Mouse (Mus musculus) layer of hippocampus, adult 8-10 months (tissue): ENCODE measurements around the gene Lsamp. TPM values are rescaled to one million over a fixed set of nuclear protein-coding genes. Genes with fewer than 3 reads are reported as not detected.

ENCODE experiments used
- DNase-seq, 2 experiments: peaks; one replicate each; pipeline ENCODE4 v3.0.0; 2022; ENCODE audit warnings: low spot score in 2 of 2
- total RNA-seq, 4 experiments: library from RNA; stranded (reverse); gene quantifications; 2 replicates each; pipeline ENCODE4 v1.2.4; 2022

Gene Lsamp
- total RNA-seq, 4 experiments from 2014 or later = 386 to 433 (median 409) TPM

DNA sequence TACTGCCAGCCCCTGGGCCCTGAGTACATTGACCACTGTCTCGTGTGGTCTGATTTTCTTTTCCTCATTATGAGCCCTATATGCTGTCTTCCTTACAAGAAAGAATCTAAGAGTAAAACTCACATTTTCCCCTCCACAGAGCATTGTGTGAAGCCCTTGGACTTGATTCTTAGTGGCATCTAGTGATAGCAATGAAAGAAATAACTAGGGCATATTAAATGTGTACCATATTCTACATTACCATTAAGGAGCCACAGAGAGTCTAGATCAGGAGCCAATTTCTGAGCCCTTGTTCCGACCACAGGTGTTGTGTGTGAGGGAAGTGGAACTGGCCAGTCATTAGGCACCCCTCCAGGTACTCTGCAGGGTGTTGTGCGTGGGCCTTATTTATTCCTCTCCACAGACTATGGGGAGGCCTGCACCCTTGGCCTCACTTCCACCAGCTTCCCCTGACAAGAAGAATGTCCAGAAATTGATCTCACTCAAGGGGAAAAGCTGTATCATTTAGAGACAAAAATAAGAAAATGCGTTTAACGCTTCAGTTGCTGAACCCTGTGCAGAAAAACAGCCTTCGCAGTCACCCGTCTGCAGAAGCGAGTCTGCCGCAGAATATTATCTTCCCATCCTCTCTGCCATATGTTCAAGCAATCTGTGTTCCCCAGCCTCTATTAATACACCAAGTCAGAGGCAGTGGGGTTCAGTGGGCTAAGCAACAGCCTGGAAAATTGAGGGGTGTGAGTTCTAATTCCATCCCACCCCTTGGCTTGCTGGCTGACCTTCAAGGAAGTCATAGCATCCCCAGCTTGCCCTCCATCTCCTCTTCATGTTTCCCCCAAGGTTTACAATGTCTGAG is 2032.9 kb downstream of the Lsamp start:
- peak; percentile 48 to 54 for DNase-seq

GRCm38 (mm10) chr16:42022566-42022965 is 2038.4 kb downstream of the Lsamp start:
- DNase-seq = no peak

DNA sequence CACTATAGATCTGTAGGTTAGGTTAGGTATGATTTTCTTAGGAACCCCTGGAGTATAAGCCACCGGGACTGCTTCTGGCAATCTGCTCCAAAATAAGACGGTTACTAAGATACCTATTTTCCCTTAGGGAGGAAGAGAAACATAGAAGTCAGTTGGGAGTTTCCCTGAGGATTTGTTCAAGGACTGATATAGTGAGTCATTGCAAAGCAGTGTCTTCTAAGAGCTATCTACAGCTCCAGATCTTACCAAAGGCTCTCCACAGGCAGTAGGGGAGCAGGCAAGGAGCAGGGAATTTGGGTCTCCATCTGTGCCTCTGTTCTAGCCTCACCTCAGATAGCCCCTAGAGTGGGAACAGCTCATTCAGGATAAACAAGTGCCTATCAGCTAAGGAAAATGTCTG is 2047.9 kb downstream of the Lsamp start:
- DNase-seq = no peak

DNA sequence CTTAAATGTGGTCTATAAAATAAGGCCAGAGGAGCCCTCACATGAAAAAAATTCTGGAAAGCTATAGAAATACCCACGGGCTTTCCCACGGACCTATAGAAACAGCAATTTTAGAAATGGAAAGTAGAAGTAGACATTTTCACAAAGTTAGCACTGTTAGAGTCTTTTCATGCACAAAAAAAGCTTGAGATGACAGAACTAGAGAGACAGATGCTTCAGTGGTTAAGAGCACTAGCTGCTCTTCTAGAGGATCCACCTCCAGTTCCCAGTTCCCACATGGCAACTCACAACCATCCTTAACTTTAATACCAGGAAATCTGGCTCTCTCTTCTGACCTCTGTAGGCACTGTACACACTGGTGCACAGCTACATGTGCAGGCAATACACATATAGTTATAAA is 2049.3 kb downstream of the Lsamp start:
- DNase-seq = no peak

DNA sequence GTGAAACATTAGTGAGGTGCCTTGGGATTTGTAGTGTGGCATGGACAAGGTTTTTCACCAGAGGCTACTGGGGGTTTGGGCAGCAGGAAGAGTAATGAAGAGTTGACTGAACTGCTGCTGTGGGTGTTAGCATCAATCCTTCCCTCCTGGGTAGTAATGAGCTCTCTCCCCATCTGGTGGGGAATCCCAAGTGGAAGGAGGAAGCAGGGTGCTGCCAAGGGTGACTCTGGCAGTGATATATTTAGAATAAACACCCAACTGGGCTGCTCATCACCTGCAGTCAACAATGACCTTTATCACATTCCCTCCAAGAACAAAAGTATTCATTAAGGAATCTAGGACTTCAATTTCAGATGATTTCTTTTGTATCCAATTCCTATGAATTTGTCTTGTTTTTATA is 2064.0 kb downstream of the Lsamp start:
- DNase-seq = no peak

GRCm38 (mm10) chr16:42059927-42060326 is 2075.8 kb downstream of the Lsamp start:
- no peak for DNase-seq

DNA sequence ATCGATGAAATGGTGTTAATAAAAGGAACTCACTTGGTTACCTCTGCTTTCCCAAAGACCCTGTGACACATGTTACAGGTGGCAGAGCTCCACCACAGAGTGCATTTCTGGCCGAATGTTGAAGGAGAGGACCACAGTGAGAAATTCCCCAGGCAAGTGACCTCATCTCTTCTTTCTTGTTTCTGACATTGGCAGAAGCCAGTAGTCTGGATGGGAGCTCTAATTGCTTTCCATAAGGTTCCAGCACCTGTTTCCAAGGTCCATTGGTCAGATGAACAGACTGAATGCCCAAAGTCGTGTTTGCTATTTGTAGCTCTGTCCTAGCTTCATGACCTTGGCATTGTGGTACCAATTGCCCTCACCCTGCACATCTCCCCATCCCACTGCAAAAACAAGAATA is 2090.2 kb downstream of the Lsamp start:
- DNase-seq = no peak

DNA sequence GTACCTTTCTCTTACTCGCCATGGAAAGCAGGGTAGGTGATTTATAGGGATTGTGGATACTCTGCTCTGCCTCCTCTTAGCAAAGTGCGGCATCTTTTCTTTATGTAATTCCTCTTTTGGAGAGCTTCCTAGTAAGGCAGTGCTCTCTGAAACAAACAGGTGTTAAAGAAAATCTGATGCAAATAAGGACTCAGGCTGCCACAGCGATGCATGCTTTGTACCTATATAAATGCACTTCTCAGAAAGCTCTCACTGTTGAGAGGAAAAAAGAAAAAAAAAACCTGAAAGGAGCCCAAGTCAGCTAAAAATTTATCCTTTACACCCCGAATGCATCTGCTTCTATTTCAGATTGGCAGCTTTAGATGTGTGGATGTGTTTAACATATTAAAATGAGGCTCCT is 2095.4 kb downstream of the Lsamp start:
- DNase-seq = no peak

GRCm38 (mm10) chr16:42081611-42082010 is 2097.4 kb downstream of the Lsamp start:
- no peak for DNase-seq

- no peak for DNase-seq
Observed at GRCm38 (mm10) chr16:42097510-42097909, 2113.3 kb downstream of the Lsamp start.

- no peak for DNase-seq
Observed at GRCm38 (mm10) chr16:42102186-42102585, 2118.0 kb downstream of the Lsamp start.

GRCm38 (mm10) chr16:42102635-42103034 is 2118.5 kb downstream of the Lsamp start:
- peak; percentile 19 to 29 for DNase-seq

- no peak for DNase-seq
Observed at GRCm38 (mm10) chr16:42112251-42112650, 2128.1 kb downstream of the Lsamp start.

GRCm38 (mm10) chr16:42113246-42113645 is 2129.1 kb downstream of the Lsamp start:
- no peak for DNase-seq

DNA sequence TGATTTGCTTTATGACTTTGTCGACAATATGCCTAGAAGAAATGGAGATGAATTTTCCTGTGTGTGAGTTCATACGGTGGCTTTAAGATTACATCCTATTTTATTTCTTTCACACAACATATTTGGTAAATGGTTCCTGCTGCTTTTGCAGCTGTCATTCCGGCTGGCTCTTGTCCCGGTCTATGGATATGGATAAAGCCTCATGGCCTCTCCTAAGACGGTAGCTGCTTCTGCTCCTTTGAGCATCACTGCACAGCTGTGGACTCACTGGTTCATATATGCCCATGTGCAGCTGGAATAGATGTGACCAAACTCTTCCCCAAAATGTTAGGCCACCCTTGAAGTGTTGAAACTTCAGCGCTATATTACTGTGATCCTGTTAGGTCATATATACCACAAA is 2137.6 kb downstream of the Lsamp start:
- DNase-seq = no peak

- no peak for DNase-seq
Observed at GRCm38 (mm10) chr16:42123826-42124225, 2139.7 kb downstream of the Lsamp start.

DNA sequence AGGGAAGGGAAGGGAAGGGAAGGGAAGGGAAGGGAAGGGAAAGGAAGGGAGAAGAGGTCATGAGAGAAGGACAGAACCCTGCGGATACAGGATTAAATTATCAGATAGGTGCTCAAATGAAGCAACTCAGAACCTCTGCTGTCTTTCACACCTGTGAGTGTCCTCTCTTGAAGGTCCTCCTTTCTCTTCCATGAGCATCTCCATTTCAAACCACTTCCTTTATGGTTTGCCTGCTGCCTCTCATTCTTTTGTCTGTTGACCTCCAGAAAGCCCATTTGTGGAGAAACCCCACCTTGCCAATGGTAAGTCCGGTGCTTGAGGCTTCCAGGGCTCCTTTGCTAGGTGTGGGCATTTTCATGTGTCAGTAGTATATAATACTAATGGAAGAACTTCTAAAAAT is 2141.9 kb downstream of the Lsamp start:
- DNase-seq = no peak

- DNase-seq = no peak
Observed at GRCm38 (mm10) chr16:42147164-42147563, 2163.0 kb downstream of the Lsamp start.

- DNase-seq = no peak
Observed at GRCm38 (mm10) chr16:42149216-42149942, 2165.2 kb downstream of the Lsamp start.

- DNase-seq = no peak
Observed at GRCm38 (mm10) chr16:42152640-42153039, 2168.5 kb downstream of the Lsamp start.

- no peak for DNase-seq
Observed at GRCm38 (mm10) chr16:42157816-42158215, 2173.7 kb downstream of the Lsamp start.

DNA sequence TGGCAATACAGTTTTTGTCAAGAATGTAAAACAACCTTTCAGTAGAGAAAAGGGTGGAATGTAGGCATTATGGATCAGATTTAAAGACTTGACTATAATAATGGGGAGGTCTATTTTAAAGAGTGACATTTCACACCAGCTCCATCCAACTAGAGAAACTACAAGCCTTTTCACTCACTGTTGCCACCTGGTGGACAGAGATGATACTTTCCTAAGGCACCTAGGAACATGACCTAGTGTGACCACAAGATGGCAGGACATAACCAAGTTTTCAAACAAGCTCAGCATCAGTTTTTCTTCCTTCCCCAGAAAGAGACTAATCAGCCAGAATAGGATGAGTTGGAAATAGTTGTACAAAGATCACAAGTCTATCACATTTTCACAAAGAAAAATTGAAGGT is 2180.8 kb downstream of the Lsamp start:
- DNase-seq = peak; percentile 82 to 90

DNA sequence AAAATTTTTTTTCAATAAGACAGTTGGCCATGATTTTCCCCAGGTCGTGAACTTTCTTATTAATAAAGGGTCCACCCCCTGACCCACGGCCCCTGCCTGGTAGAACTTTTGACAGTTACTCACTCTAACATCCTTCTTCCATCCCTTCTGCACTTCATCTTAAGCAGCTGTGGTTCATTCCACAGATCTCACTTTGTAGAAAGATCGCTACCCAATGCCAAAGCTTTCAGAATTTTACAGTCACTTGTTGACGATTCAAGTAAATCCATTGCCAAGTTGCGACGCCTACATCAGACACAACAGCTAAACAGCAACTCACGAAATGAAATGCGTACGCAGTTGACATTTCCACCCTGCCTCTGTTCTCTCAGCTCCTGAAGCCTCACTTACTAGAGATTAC is 2184.1 kb downstream of the Lsamp start:
- DNase-seq = no peak
